Mouse (Mus musculus) liver, embryonic 11.5 days (tissue): ENCODE measurements around the gene Rhebl1. TPM values are rescaled to one million over a fixed set of nuclear protein-coding genes. Genes with fewer than 3 reads are reported as not detected.

Experiments used
- ATAC-seq: fragments of 200-750 bp; cut with Nextera tagmentation; replicated peaks from 2 replicates; pipeline ENCODE4 v1.8.0; 2017; ENCODE audit warnings: moderate number of reproducible peaks, mild to moderate bottlenecking, moderate TSS enrichment, moderate library complexity; ENCODE audit not compliant: low FRiP score
- DNase-seq: peaks from one replicate; pipeline ENCODE4 v3.0.0-alpha.2; 2017; ENCODE audit warnings: low spot score
- H3K27ac ChIP-seq: fragments of 300-500 bp; sonication (generic); 2 replicates; pipeline ENCODE4 v1.5.1; 2014; ENCODE audit warnings: mild to moderate bottlenecking, low read depth, low read length, control low read depth
- H3K27me3 ChIP-seq: fragments of 300-500 bp; sonication (generic); replicated peaks from 2 replicates; pipeline ENCODE4 v1.6.1; 2014; ENCODE audit warnings: low read length, mixed read lengths; ENCODE audit not compliant: control insufficient read depth, insufficient read depth
- H3K36me3 ChIP-seq: fragments of 300-500 bp; sonication (generic); 2 replicates; pipeline ENCODE4 v1.6.1; 2014; ENCODE audit warnings: mild to moderate bottlenecking, low read length, moderate library complexity, mixed read lengths; ENCODE audit not compliant: control insufficient read depth, insufficient read depth
- H3K4me1 ChIP-seq: fragments of 300-500 bp; sonication (generic); replicated peaks from 2 replicates; pipeline ENCODE4 v1.6.1; 2014; ENCODE audit warnings: low read length, mixed read lengths; ENCODE audit not compliant: control insufficient read depth, insufficient read depth
- H3K4me2 ChIP-seq: fragments of 300-500 bp; sonication (generic); 2 replicates; pipeline ENCODE4 v1.6.1; 2014; ENCODE audit warnings: mild to moderate bottlenecking, control low read depth, moderate library complexity
- H3K4me3 ChIP-seq: fragments of 300-500 bp; sonication (generic); 2 replicates; pipeline ENCODE4 v1.5.1; 2014; ENCODE audit warnings: low read depth, low read length, control low read depth
- H3K9ac ChIP-seq: fragments of 300-500 bp; sonication (generic); 2 replicates; pipeline ENCODE4 v1.6.1; 2014; ENCODE audit warnings: low read depth, low read length, control low read depth
- H3K9me3 ChIP-seq: fragments of 300-500 bp; sonication (generic); 2 replicates; pipeline ENCODE4 v1.6.1; 2016; ENCODE audit warnings: low read length, inconsistent platforms, mixed read lengths; ENCODE audit not compliant: control insufficient read depth
- WGBS: fragments of 180-500 bp; shearing (Covaris S2); extraction: QIAGEN DNeasy Blood & Tissue Kit; methylation state at CpG from one replicate; pipeline ENCODE4 v1.1.7; 2014; 5-methylcytosine and 5-hydroxymethylcytosine counted together
- polyA plus RNA-seq: library from polyadenylated mRNA; unstranded; fragments of >200 nt; fragmentation: Nextera tagmentation; extraction: Ambion mirVana; gene quantifications from 2 replicates; pipeline ENCODE4 v1.2.1, GENCODE M21; 2014

Rhebl1 gene
- polyA plus RNA-seq, 1 experiment from 2014 or later = 7.4 TPM

- no peak for ATAC-seq
Observed at GRCm38 (mm10) chr15:98864951-98865350, 29.4 kb downstream of the Rhebl1 start.

GRCm38 (mm10) chr15:98863451-98863958, 30.8 kb downstream of the Rhebl1 start:
- WGBS = 88% methylated on average over 12 of the region's 12 CpGs
- no peak overlapping the region for H3K4me2 ChIP-seq
- no peaks in the 10 kb centered on the region for H3K9me3 ChIP-seq
- H3K9ac ChIP-seq = no peak overlapping the region
- H3K36me3 ChIP-seq = peaks cover 76% of the 10 kb centered on the region
- no peaks in the 10 kb centered on the region for H3K27me3 ChIP-seq
- no peak overlapping the region for H3K27ac ChIP-seq
- ATAC-seq = no peak
- H3K4me1 ChIP-seq = peaks cover 14% of the 10 kb centered on the region
- no peak for DNase-seq
- no peak overlapping the region for H3K4me3 ChIP-seq

More at GRCm38 (mm10) chr15:98864951-98865350, 29.4 kb downstream of the Rhebl1 start:
- 93% methylated on average over 6 of the region's 6 CpGs for WGBS
- peaks cover 67% of the 10 kb centered on the region for H3K36me3 ChIP-seq
- H3K9ac ChIP-seq = no peak overlapping the region
- H3K4me2 ChIP-seq = no peak overlapping the region
- peaks cover 27% of the 10 kb centered on the region for H3K4me1 ChIP-seq
- no peak overlapping the region for H3K4me3 ChIP-seq
- H3K9me3 ChIP-seq = no peaks in the 10 kb centered on the region
- H3K27ac ChIP-seq = no peak overlapping the region
- DNase-seq = no peak
- no peaks in the 10 kb centered on the region for H3K27me3 ChIP-seq

- no peak overlapping the region for H3K27ac ChIP-seq
- H3K9ac ChIP-seq = no peak overlapping the region
- no peaks in the 10 kb centered on the region for H3K9me3 ChIP-seq
- H3K4me1 ChIP-seq = no peaks in the 10 kb centered on the region
- H3K36me3 ChIP-seq = peaks cover 93% of the 10 kb centered on the region
- no peak for ATAC-seq
- H3K27me3 ChIP-seq = no peaks in the 10 kb centered on the region
- no peak for DNase-seq
- H3K4me3 ChIP-seq = no peak overlapping the region
- no peak overlapping the region for H3K4me2 ChIP-seq
- WGBS = 91% methylated on average over 21 of the region's 21 CpGs
Observed at GRCm38 (mm10) chr15:98861701-98862410, 32.5 kb downstream of the Rhebl1 start.

- ATAC-seq (no peak), DNase-seq (no peak)
- no peak overlapping the region for H3K9ac ChIP-seq
- peaks cover 93% of the 10 kb centered on the region for H3K36me3 ChIP-seq
- no peaks in the 10 kb centered on the region for H3K27me3 ChIP-seq
- H3K27ac ChIP-seq = no peak overlapping the region
- WGBS = 95% methylated on average over 18 of the region's 18 CpGs
- no peaks in the 10 kb centered on the region for H3K9me3 ChIP-seq
- H3K4me1 ChIP-seq = no peaks in the 10 kb centered on the region
- H3K4me2 ChIP-seq = no peak overlapping the region
- H3K4me3 ChIP-seq = no peak overlapping the region
Observed at GRCm38 (mm10) chr15:98860921-98861320, 33.4 kb downstream of the Rhebl1 start.

- H3K4me2 ChIP-seq = no peak overlapping the region
- H3K9ac ChIP-seq = no peak overlapping the region
- H3K27ac ChIP-seq = no peak overlapping the region
- no peaks in the 10 kb centered on the region for H3K4me1 ChIP-seq
- no peaks in the 10 kb centered on the region for H3K27me3 ChIP-seq
- H3K9me3 ChIP-seq = no peaks in the 10 kb centered on the region
- peaks cover 93% of the 10 kb centered on the region for H3K36me3 ChIP-seq
- DNase-seq (no peak), ATAC-seq (no peak)
- WGBS = 82% methylated on average over 9 of the region's 9 CpGs
- H3K4me3 ChIP-seq = no peak overlapping the region
Observed at GRCm38 (mm10) chr15:98859319-98860043, 34.9 kb downstream of the Rhebl1 start.

GRCm38 (mm10) chr15:98854214-98854613, 40.1 kb downstream of the Rhebl1 start:
- Histone ChIP-seq H3K36me3 (peaks cover 87% of the 10 kb centered on the region), H3K4me3 (no peak overlapping the region), H3K4me1 (no peaks in the 10 kb centered on the region), H3K9me3 (no peaks in the 10 kb centered on the region), H3K9ac (no peak overlapping the region), H3K4me2 (no peak overlapping the region), H3K27ac (no peak overlapping the region), H3K27me3 (no peaks in the 10 kb centered on the region)
- DNase-seq = no peak
- 91% methylated on average over 16 of the region's 16 CpGs for WGBS
- ATAC-seq = no peak

GRCm38 (mm10) chr15:98853161-98853937, 41.0 kb downstream of the Rhebl1 start:
- Histone ChIP-seq H3K27me3 (no peaks in the 10 kb centered on the region), H3K4me1 (no peaks in the 10 kb centered on the region), H3K9ac (no peak overlapping the region), H3K27ac (no peak overlapping the region), H3K4me2 (no peak overlapping the region), H3K4me3 (no peak overlapping the region), H3K36me3 (peaks cover 92% of the 10 kb centered on the region), H3K9me3 (no peaks in the 10 kb centered on the region)
- ATAC-seq = no peak
- no peak for DNase-seq
- 94% methylated on average over 28 of the region's 28 CpGs for WGBS

- no peak for DNase-seq
- Histone ChIP-seq H3K4me2 (no peak overlapping the region), H3K9me3 (no peaks in the 10 kb centered on the region), H3K36me3 (peaks cover 90% of the 10 kb centered on the region), H3K9ac (no peak overlapping the region), H3K4me3 (no peak overlapping the region), H3K27ac (no peak overlapping the region), H3K4me1 (no peaks in the 10 kb centered on the region), H3K27me3 (no peaks in the 10 kb centered on the region)
- no peak for ATAC-seq
- WGBS = 94% methylated on average over 9 of the region's 9 CpGs
Observed at GRCm38 (mm10) chr15:98852733-98853132, 41.6 kb downstream of the Rhebl1 start.
